Mouse (Mus musculus) testis, adult 2 months (tissue): ENCODE measurements around the gene Relb.

Source experiments
- CTCF ChIP-seq: fragments of 200-500 bp; IDR thresholded peaks from 2 replicates; pipeline ENCODE4 v1.5.1; 2012; ENCODE audit warnings: low read depth, mild to moderate bottlenecking, inconsistent platforms, low read length, moderate library complexity; ENCODE audit not compliant: control insufficient read depth, insufficient read depth, insufficient replicate concordance
- POLR2A ChIP-seq: fragments of 200-500 bp; IDR thresholded peaks from 2 replicates; pipeline ENCODE4 v1.6.1; 2012; ENCODE audit warnings: low read depth, mild to moderate bottlenecking, inconsistent platforms, low read length, moderate library complexity; ENCODE audit not compliant: control insufficient read depth

DNA sequence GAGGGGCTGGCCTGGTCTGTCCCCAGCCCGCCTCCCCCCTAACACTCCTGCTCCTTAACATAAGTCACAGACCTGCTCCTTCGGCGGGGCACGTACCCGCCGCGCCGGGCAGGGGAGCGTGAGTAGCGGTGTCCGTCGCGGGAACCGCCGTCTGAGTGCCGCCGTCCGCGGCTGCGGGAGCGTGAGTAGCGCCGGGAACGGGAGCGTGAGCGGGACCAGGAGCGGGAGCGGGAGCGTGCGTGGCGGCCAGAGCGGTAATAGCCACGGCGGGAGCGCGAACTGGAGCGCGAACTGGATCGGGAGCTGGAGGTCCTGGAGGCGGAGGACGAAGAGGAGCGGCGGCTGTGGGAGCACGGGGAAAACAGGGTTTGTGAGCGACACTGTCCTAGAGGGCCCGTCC, 43.0 kb downstream of the Relb start:
- TF ChIP-seq CTCF (no peak), POLR2A (no peak)
